Mouse (Mus musculus) thymus, adult 2 months (tissue): Measurements from ENCODE around the gene Mtrf1. TPM values are rescaled to one million over a fixed set of nuclear protein-coding genes. Genes with fewer than 3 reads are reported as not detected.
"Not testable (repeated sequence)": the region's sequence is repeated elsewhere in the genome, so short reads cannot be mapped to it uniquely, and the experiment has no call there.

Experiments
- DNase-seq: peaks from one replicate; pipeline ENCODE4 v3.0.0; 2021
- H3K27ac ChIP-seq: fragments of 200-500 bp; 2 replicates; pipeline ENCODE4 v1.5.1; 2012; ENCODE audit warnings: low read length, control low read depth; ENCODE audit not compliant: control insufficient read depth, insufficient read depth
- H3K27me3 ChIP-seq: fragments of 200-500 bp; 2 replicates; pipeline ENCODE4 v1.6.1; 2012; ENCODE audit warnings: mild to moderate bottlenecking, low read length, moderate library complexity, mixed read lengths; ENCODE audit not compliant: control insufficient read depth, insufficient read depth
- H3K36me3 ChIP-seq: fragments of 200-500 bp; 2 replicates; pipeline ENCODE4 v1.6.1; 2012; ENCODE audit warnings: mild to moderate bottlenecking, low read length, moderate library complexity; ENCODE audit not compliant: control insufficient read depth, insufficient read depth
- H3K4me1 ChIP-seq: fragments of 200-500 bp; replicated peaks from 2 replicates; pipeline ENCODE4 v1.6.1; 2012; ENCODE audit warnings: low read length; ENCODE audit not compliant: control insufficient read depth, insufficient read depth
- H3K4me3 ChIP-seq: fragments of 200-500 bp; 2 replicates; pipeline ENCODE4 v1.5.1; 2012; ENCODE audit warnings: mild to moderate bottlenecking, low read length, control low read depth, moderate library complexity; ENCODE audit not compliant: control insufficient read depth, insufficient read depth
- CTCF ChIP-seq: fragments of 200-500 bp; IDR thresholded peaks from 2 replicates; pipeline ENCODE4 v1.5.1; 2012; ENCODE audit warnings: mild to moderate bottlenecking, control low read depth, low read length, moderate library complexity, borderline replicate concordance; ENCODE audit not compliant: control insufficient read depth, poor library complexity, insufficient read depth; ENCODE audit errors: extremely low read depth
- POLR2A ChIP-seq: fragments of 200-500 bp; IDR thresholded peaks from 2 replicates; pipeline ENCODE4 v1.6.1; 2012; ENCODE audit warnings: mild to moderate bottlenecking, low read length, control low read depth, moderate library complexity; ENCODE audit not compliant: control insufficient read depth, poor library complexity, insufficient read depth; ENCODE audit errors: extremely low read depth
- WGBS: fragments of 180-500 bp; shearing (Covaris S2); methylation state at CpG from one replicate; pipeline ENCODE4 v1.1.7; 2018; 5-methylcytosine and 5-hydroxymethylcytosine counted together
- polyA plus RNA-seq: library from polyadenylated mRNA; depleted of rRNA; stranded (reverse); fragments of >200 nt; gene quantifications from 2 replicates; pipeline ENCODE4 v1.2.3, GENCODE M21; 2012

The Mtrf1 gene
- polyA plus RNA-seq, 1 experiment: 1.6 TPM

- Histone ChIP-seq H3K27ac (no peak overlapping the region), H3K4me1 (no peaks in the 10 kb centered on the region), H3K4me3 (no peak overlapping the region), H3K27me3 (no peaks in the 10 kb centered on the region), H3K36me3 (no peaks in the 10 kb centered on the region)
- WGBS: 94% methylated on average over 9 of the region's 9 CpGs
- TF ChIP-seq POLR2A (no peak), CTCF (no peak)
- DNase-seq: no peak
Observed at GRCm38 (mm10) chr14:79444601-79445000, 47.0 kb downstream of the Mtrf1 start.

- no peaks in the 10 kb centered on the region for H3K36me3 ChIP-seq
- DNase-seq: no peak
- WGBS: 93% methylated on average over 16 of the region's 16 CpGs
- no peak overlapping the region for H3K4me3 ChIP-seq
- H3K27me3 ChIP-seq: no peaks in the 10 kb centered on the region
- TF ChIP-seq POLR2A (no peak), CTCF (no peak)
- H3K27ac ChIP-seq: no peak overlapping the region
- no peaks in the 10 kb centered on the region for H3K4me1 ChIP-seq
Observed at GRCm38 (mm10) chr14:79445055-79445620, 47.6 kb downstream of the Mtrf1 start.

- peak; percentile 41; the same call in 1 of the 2 replicates for TF ChIP-seq CTCF
- not testable (repeated sequence) for H3K4me1 ChIP-seq, H3K27me3 ChIP-seq, H3K27ac ChIP-seq, H3K36me3 ChIP-seq
- WGBS: 27% methylated on average over 51 of the region's 89 CpGs
- DNase-seq: peak; percentile 79
- H3K4me3 ChIP-seq: peak within 1 kb of the TSS; percentile 68
Observed at GRCm38 (mm10) chr14:79451681-79452590, 54.4 kb downstream of the Mtrf1 start, which contains the start of gene Kbtbd6. Kbtbd6 (plus strand) TSS chr14:79451835.

GRCm38 (mm10) chr14:79452591-79452934 is 55.0 kb downstream of the Mtrf1 start:
- not testable (repeated sequence) for H3K27me3 ChIP-seq, H3K27ac ChIP-seq, H3K4me1 ChIP-seq, DNase-seq, H3K4me3 ChIP-seq, H3K36me3 ChIP-seq
- WGBS: 95% methylated on average over 8 of the region's 10 CpGs

GRCm38 (mm10) chr14:79460401-79460800 is 62.8 kb downstream of the Mtrf1 start:
- no peaks in the 10 kb centered on the region for H3K27me3 ChIP-seq
- no peak for TF ChIP-seq CTCF
- no peak for TF ChIP-seq POLR2A
- no peak overlapping the region for H3K27ac ChIP-seq
- peaks cover 29% of the 10 kb centered on the region for H3K36me3 ChIP-seq
- DNase-seq: no peak
- H3K4me3 ChIP-seq: no peak overlapping the region
- WGBS: 92% methylated on average over 1 of the region's 1 CpGs
- no peaks in the 10 kb centered on the region for H3K4me1 ChIP-seq

- no peak overlapping the region for H3K4me3 ChIP-seq
- no peak for DNase-seq
- peaks cover 35% of the 10 kb centered on the region for H3K36me3 ChIP-seq
- WGBS: 93% methylated on average over 4 of the region's 4 CpGs
- TF ChIP-seq POLR2A: no peak
- TF ChIP-seq CTCF: no peak
- no peak overlapping the region for H3K27ac ChIP-seq
- no peaks in the 10 kb centered on the region for H3K27me3 ChIP-seq
- no peaks in the 10 kb centered on the region for H3K4me1 ChIP-seq
Observed at GRCm38 (mm10) chr14:79460988-79461387, 63.4 kb downstream of the Mtrf1 start.

GRCm38 (mm10) chr14:79465623-79466022 is 68.1 kb downstream of the Mtrf1 start:
- WGBS: 100% methylated on average over 1 of the region's 1 CpGs
- Histone ChIP-seq H3K4me1 (no peaks in the 10 kb centered on the region), H3K36me3 (peaks cover 64% of the 10 kb centered on the region), H3K27ac (no peak overlapping the region), H3K4me3 (no peak overlapping the region), H3K27me3 (no peaks in the 10 kb centered on the region)
- TF ChIP-seq CTCF (no peak), POLR2A (no peak)
- no peak for DNase-seq
